Mouse (Mus musculus): ENCODE data around the gene Krt33b. TPM values are rescaled to one million over a fixed set of nuclear protein-coding genes. Genes with fewer than 3 reads are reported as not detected.

Gene Krt33b
- polyA plus RNA-seq, 1 experiment from 2014 or later: not detected

- 86% methylated on average over 6 of the region's 6 CpGs for WGBS
Measured at GRCm38 (mm10) chr11:99989881-99990405, 39.7 kb downstream of the Krt33b start.

GRCm38 (mm10) chr11:99988530-99988929, 41.1 kb downstream of the Krt33b start:
- Histone ChIP-seq H3K9me3 (no peaks in the 10 kb centered on the region), H3K4me1 (0 out of 2 replicates have a peak, but pooled peaks cover under 1% of the 10 kb centered on the region), H3K9ac (no peak overlapping the region), H3K27me3 (replicated peaks) (peaks cover 6% of the 10 kb centered on the region; the same call in 1 of the 2 replicates), H3K27ac (no peak overlapping the region), H3K36me3 (no peaks in the 10 kb centered on the region), H3K4me2 (replicated peaks) (no peak overlapping the region), H3K4me3 (no peak overlapping the region)
- WGBS: 97% methylated on average over 3 of the region's 3 CpGs
- no peak for ATAC-seq (ENCODE audit: low FRiP score, low read depth)

More at GRCm38 (mm10) chr11:99989881-99990405, 39.7 kb downstream of the Krt33b start:
- no peaks in the 10 kb centered on the region for H3K36me3 ChIP-seq
- ATAC-seq (ENCODE audit: low FRiP score, low read depth): no peak
- H3K27ac ChIP-seq: no peak overlapping the region
- peaks cover 9% of the 10 kb centered on the region; the same call in 1 of the 2 replicates for H3K27me3 ChIP-seq (replicated peaks)
- H3K9me3 ChIP-seq: no peaks in the 10 kb centered on the region
- no peak overlapping the region for H3K9ac ChIP-seq
- H3K4me1 ChIP-seq: 0 out of 2 replicates have a peak, but pooled peaks cover 4% of the 10 kb centered on the region
- no peak overlapping the region for H3K4me2 ChIP-seq (replicated peaks)
- H3K4me3 ChIP-seq: no peak overlapping the region

GRCm38 (mm10) chr11:99986180-99986647, 43.5 kb downstream of the Krt33b start, which contains the start of gene Krtap16-1:
TSS of gene Krtap16-1 (minus strand) at chr11:99986597.
- Histone ChIP-seq H3K4me2 (replicated peaks) (no peak within 1 kb of the TSS), H3K9ac (no peak within 1 kb of the TSS), H3K36me3 (no peaks in the 10 kb centered on the region), H3K27ac (no peak within 1 kb of the TSS), H3K27me3 (replicated peaks) (no peaks in the 10 kb centered on the region), H3K4me3 (no peak within 1 kb of the TSS), H3K9me3 (no peaks in the 10 kb centered on the region), H3K4me1 (no peaks in the 10 kb centered on the region)
- ATAC-seq (ENCODE audit: low FRiP score, low read depth): no peak
- 82% methylated on average over 8 of the region's 8 CpGs for WGBS

GRCm38 (mm10) chr11:99985291-99986092, 44.2 kb downstream of the Krt33b start:
- no peaks in the 10 kb centered on the region for H3K27me3 ChIP-seq (replicated peaks)
- H3K4me2 ChIP-seq (replicated peaks): no peak overlapping the region
- H3K9me3 ChIP-seq: no peaks in the 10 kb centered on the region
- no peak overlapping the region for H3K27ac ChIP-seq
- H3K9ac ChIP-seq: no peak overlapping the region
- no peaks in the 10 kb centered on the region for H3K36me3 ChIP-seq
- no peaks in the 10 kb centered on the region for H3K4me1 ChIP-seq
- no peak overlapping the region for H3K4me3 ChIP-seq
- 86% methylated on average over 20 of the region's 20 CpGs for WGBS
- no peak for ATAC-seq (ENCODE audit: low FRiP score, low read depth)

- Histone ChIP-seq H3K4me3 (no peak overlapping the region), H3K27ac (no peak overlapping the region), H3K4me2 (replicated peaks) (no peak overlapping the region), H3K9me3 (no peaks in the 10 kb centered on the region), H3K9ac (no peak overlapping the region), H3K4me1 (no peaks in the 10 kb centered on the region), H3K27me3 (replicated peaks) (no peaks in the 10 kb centered on the region), H3K36me3 (no peaks in the 10 kb centered on the region)
- no peak for ATAC-seq (ENCODE audit: low FRiP score, low read depth)
- 90% methylated on average over 1 of the region's 1 CpGs for WGBS
Measured at GRCm38 (mm10) chr11:99983442-99983841, 46.2 kb downstream of the Krt33b start.

- Histone ChIP-seq H3K27me3 (replicated peaks) (no peaks in the 10 kb centered on the region), H3K36me3 (no peaks in the 10 kb centered on the region), H3K4me3 (no peak overlapping the region), H3K9me3 (no peaks in the 10 kb centered on the region), H3K4me2 (replicated peaks) (no peak overlapping the region), H3K9ac (no peak overlapping the region), H3K27ac (no peak overlapping the region), H3K4me1 (no peaks in the 10 kb centered on the region)
- 89% methylated on average over 9 of the region's 9 CpGs for WGBS
- no peak for ATAC-seq (ENCODE audit: low FRiP score, low read depth)
Measured at GRCm38 (mm10) chr11:99982731-99983130, 46.9 kb downstream of the Krt33b start.

GRCm38 (mm10) chr11:99978953-99979352, 50.7 kb downstream of the Krt33b start, which contains the start of gene Krtap29-1:
TSS of gene Krtap29-1 (minus strand) at chr11:99979053.
- no peak within 1 kb of the TSS for H3K9ac ChIP-seq
- no peaks in the 10 kb centered on the region for H3K27me3 ChIP-seq (replicated peaks)
- no peaks in the 10 kb centered on the region for H3K4me1 ChIP-seq
- H3K36me3 ChIP-seq: no peaks in the 10 kb centered on the region
- H3K27ac ChIP-seq: no peak within 1 kb of the TSS
- ATAC-seq (ENCODE audit: low FRiP score, low read depth): no peak
- H3K4me2 ChIP-seq (replicated peaks): no peak within 1 kb of the TSS
- H3K4me3 ChIP-seq: no peak within 1 kb of the TSS
- WGBS: 59% methylated on average over 5 of the region's 5 CpGs
- 0 out of 2 replicates have a peak, but pooled peaks cover 4% of the 10 kb centered on the region for H3K9me3 ChIP-seq

Other genes with a start within 250 kb of the Krt33b start
- not detected in 2 replicates for gene Krtap4-8, start 249.2 kb downstream of the Krt33b start, polyA plus RNA-seq (2016; fragmentation: Nextera tagmentation; extraction: Ambion mirVana)
- gene Krtap4-9, start 244.7 kb downstream of the Krt33b start, polyA plus RNA-seq (2016; fragmentation: Nextera tagmentation; extraction: Ambion mirVana): not detected in 2 replicates
- not detected in 2 replicates for gene Gm11596, start 236.4 kb downstream of the Krt33b start, polyA plus RNA-seq (2016; fragmentation: Nextera tagmentation; extraction: Ambion mirVana)
- gene Gm11569, start 230.9 kb downstream of the Krt33b start, polyA plus RNA-seq (2016; fragmentation: Nextera tagmentation; extraction: Ambion mirVana): not detected in 2 replicates
- not detected in 2 replicates for gene Gm11554, start 225.4 kb downstream of the Krt33b start, polyA plus RNA-seq (2016; fragmentation: Nextera tagmentation; extraction: Ambion mirVana)
- not detected in 2 replicates for gene Krtap4-13, start 220.0 kb downstream of the Krt33b start, polyA plus RNA-seq (2016; fragmentation: Nextera tagmentation; extraction: Ambion mirVana)
- not detected in 2 replicates for gene Gm11564, start 214.2 kb downstream of the Krt33b start, polyA plus RNA-seq (2016; fragmentation: Nextera tagmentation; extraction: Ambion mirVana)
- gene 2300003K06Rik, start 191.8 kb downstream of the Krt33b start, polyA plus RNA-seq (2016; fragmentation: Nextera tagmentation; extraction: Ambion mirVana): not detected in 2 replicates
- not detected in 2 replicates for gene Krtap4-16, start 178.3 kb downstream of the Krt33b start, polyA plus RNA-seq (2016; fragmentation: Nextera tagmentation; extraction: Ambion mirVana)
- gene Gm11568, start 172.0 kb downstream of the Krt33b start, polyA plus RNA-seq (2016; fragmentation: Nextera tagmentation; extraction: Ambion mirVana): not detected in 2 replicates
- not detected in 2 replicates for gene Gm11559, start 165.4 kb downstream of the Krt33b start, polyA plus RNA-seq (2016; fragmentation: Nextera tagmentation; extraction: Ambion mirVana)
- not detected in 2 replicates for gene Krtap9-1, start 156.5 kb downstream of the Krt33b start, polyA plus RNA-seq (2016; fragmentation: Nextera tagmentation; extraction: Ambion mirVana)
- not detected in 2 replicates for gene Gm11567, start 150.7 kb downstream of the Krt33b start, polyA plus RNA-seq (2016; fragmentation: Nextera tagmentation; extraction: Ambion mirVana)
- not detected in 2 replicates for gene Krtap31-1, start 121.9 kb downstream of the Krt33b start, polyA plus RNA-seq (2016; fragmentation: Nextera tagmentation; extraction: Ambion mirVana)
- gene Gm11565, start 115.1 kb downstream of the Krt33b start, polyA plus RNA-seq (2016; fragmentation: Nextera tagmentation; extraction: Ambion mirVana): not detected in 2 replicates
- gene Krtap31-2, start 93.6 kb downstream of the Krt33b start, polyA plus RNA-seq (2016; fragmentation: Nextera tagmentation; extraction: Ambion mirVana): not detected in 2 replicates
- gene Krtap9-5, start 81.4 kb downstream of the Krt33b start, polyA plus RNA-seq (2016; fragmentation: Nextera tagmentation; extraction: Ambion mirVana): not detected in 2 replicates
- not detected in 2 replicates for gene Krtap29-1, start 50.8 kb downstream of the Krt33b start, polyA plus RNA-seq (2016; fragmentation: Nextera tagmentation; extraction: Ambion mirVana)
- gene Krtap16-1, start 43.3 kb downstream of the Krt33b start, polyA plus RNA-seq (2016; fragmentation: Nextera tagmentation; extraction: Ambion mirVana): 0.14 TPM in 1 of 2 replicates, not detected in the other
- 0.37 TPM in 1 of 2 replicates, not detected in the other for gene Krtap17-1, start 35.9 kb downstream of the Krt33b start, polyA plus RNA-seq (2016; fragmentation: Nextera tagmentation; extraction: Ambion mirVana)
- gene Krt33a, start 13.7 kb downstream of the Krt33b start, polyA plus RNA-seq (2016; fragmentation: Nextera tagmentation; extraction: Ambion mirVana): not detected in 2 replicates
- not detected in 2 replicates for gene Krt34, start 11.7 kb upstream of the Krt33b start, polyA plus RNA-seq (2016; fragmentation: Nextera tagmentation; extraction: Ambion mirVana)
- not detected in 2 replicates for gene Krt31, start 20.7 kb upstream of the Krt33b start, polyA plus RNA-seq (2016; fragmentation: Nextera tagmentation; extraction: Ambion mirVana)
- not detected in 2 replicates for gene Krt32, start 58.4 kb upstream of the Krt33b start, polyA plus RNA-seq (2016; fragmentation: Nextera tagmentation; extraction: Ambion mirVana)
- gene Krt35, start 66.4 kb upstream of the Krt33b start, polyA plus RNA-seq (2016; fragmentation: Nextera tagmentation; extraction: Ambion mirVana): not detected in 2 replicates
- not detected in 2 replicates for gene Krt36, start 75.8 kb upstream of the Krt33b start, polyA plus RNA-seq (2016; fragmentation: Nextera tagmentation; extraction: Ambion mirVana)
- gene Krt13, start 91.7 kb upstream of the Krt33b start, polyA plus RNA-seq (2016; fragmentation: Nextera tagmentation; extraction: Ambion mirVana): 0.23 and 0.52 TPM in 2 replicates
- 8.0 and 8.5 TPM in 2 replicates for gene Krt15, start 106.1 kb upstream of the Krt33b start, polyA plus RNA-seq (2016; fragmentation: Nextera tagmentation; extraction: Ambion mirVana)
- 3.4 and 3.7 TPM in 2 replicates for gene Krt19, start 118.8 kb upstream of the Krt33b start, polyA plus RNA-seq (2016; fragmentation: Nextera tagmentation; extraction: Ambion mirVana)
- 0.11 TPM in 1 of 2 replicates, not detected in the other for gene Krt9, start 163.4 kb upstream of the Krt33b start, polyA plus RNA-seq (2016; fragmentation: Nextera tagmentation; extraction: Ambion mirVana)
- gene Krt14, start 177.7 kb upstream of the Krt33b start, polyA plus RNA-seq (2016; fragmentation: Nextera tagmentation; extraction: Ambion mirVana): 10.5 and 11.6 TPM in 2 replicates
- gene Krt16, start 219.0 kb upstream of the Krt33b start, polyA plus RNA-seq (2016; fragmentation: Nextera tagmentation; extraction: Ambion mirVana): not detected in 2 replicates
- gene Krt17, start 231.2 kb upstream of the Krt33b start, polyA plus RNA-seq (2016; fragmentation: Nextera tagmentation; extraction: Ambion mirVana): 2.7 TPM in 2 replicates
- not detected in 2 replicates for gene Krt42, start 240.0 kb upstream of the Krt33b start, polyA plus RNA-seq (2016; fragmentation: Nextera tagmentation; extraction: Ambion mirVana)

Measured in neural tube, embryonic 12.5 days (tissue).